8 mouse cellular contexts compared by ENCODE assay signal in the genomic region with DNA sequence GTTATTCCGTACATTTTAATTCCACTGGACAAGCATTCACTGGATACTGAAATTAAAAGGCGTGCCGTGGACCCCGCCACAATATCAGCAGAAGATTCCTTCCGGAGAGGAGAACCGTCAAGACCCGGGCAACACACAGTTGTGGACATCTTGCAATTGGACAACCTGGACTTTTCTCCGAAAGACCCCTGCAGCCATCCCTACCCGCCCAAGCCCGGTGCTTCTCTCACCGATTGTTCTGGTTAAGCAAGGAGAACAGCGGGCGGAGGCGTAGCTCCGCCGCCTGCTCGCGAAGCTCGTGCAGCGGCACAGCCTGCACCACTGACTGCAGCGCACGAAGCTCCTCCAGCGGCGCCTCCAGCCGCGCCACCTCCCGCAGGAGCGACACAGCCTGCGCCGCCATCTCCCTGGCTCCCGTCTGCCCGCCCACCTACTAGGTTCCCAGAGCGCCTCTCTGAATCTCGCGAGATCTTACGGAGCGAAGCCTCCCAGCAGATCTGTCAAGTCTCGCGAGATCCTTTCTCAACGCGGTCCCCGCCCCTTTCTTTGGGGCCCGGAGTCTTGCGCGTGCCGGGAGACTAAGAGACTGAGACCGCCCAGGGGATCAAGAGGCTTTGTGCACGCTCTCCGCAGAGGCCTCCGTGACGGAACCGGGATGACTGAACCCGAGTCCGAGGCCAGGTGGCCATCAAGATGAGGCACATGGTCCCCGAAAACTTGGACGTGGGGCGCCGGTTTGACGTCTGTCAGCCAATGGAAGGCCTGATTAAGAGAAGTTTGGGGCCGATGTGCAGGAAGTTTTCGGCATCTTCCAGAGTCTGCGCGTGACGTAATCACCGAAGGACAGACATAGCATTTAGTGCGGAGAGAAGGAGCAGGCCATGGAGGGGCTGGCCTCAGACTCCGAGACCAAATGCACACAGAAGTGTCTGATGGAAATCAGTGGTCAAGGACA. TPM values are rescaled to one million over a fixed set of nuclear protein-coding genes. Genes with fewer than 3 reads are reported as not detected.
A peak's percentile ranks its signal among the peaks of the same experiment; 100 is the strongest.
DNase-seq lines count a peak whose midpoint lies in the region; ATAC-seq and TF ChIP-seq lines count a peak whose summit lies in the region.

No protein-coding gene starts in this region.

- H3K4me2 ChIP-seq in CH12.LX (ENCODE audit: insufficient read depth, low read depth, poor library complexity, severe bottlenecking) = peak overlapping the region; percentile 66; the same call in 1 of the 2 replicates
- peak overlapping the region; percentile 63 for H3K4me2 ChIP-seq in forebrain, embryonic 11.5 days (ENCODE audit: low read depth, low read length, severe bottlenecking)
- peak overlapping the region; percentile 77 for H3K4me2 ChIP-seq in heart, embryonic 16.5 days (ENCODE audit: low read depth, low read length)
- peak overlapping the region; percentile 89 for H3K4me2 ChIP-seq in liver, embryonic 15.5 days
- peak overlapping the region; percentile 64 for H3K4me2 ChIP-seq in neural tube, embryonic 12.5 days (replicated peaks)

- TF ChIP-seq POLR2A in CH12.LX (IDR thresholded peaks at IDR 0.05; ENCODE audit: low read depth, low read length) = peak; percentile 98

- H3K27ac ChIP-seq in CH12.LX (ENCODE audit: insufficient read depth, low read depth) = peak overlapping the region; percentile 74
- peak overlapping the region; percentile 86 for H3K27ac ChIP-seq in forebrain, embryonic 11.5 days (ENCODE audit: low read depth, low read length)
- H3K27ac ChIP-seq in heart, embryonic 16.5 days (ENCODE audit: low read length) = peak overlapping the region; percentile 97
- H3K27ac ChIP-seq in liver, embryonic 15.5 days (replicated peaks) = peak overlapping the region; percentile 97
- peak overlapping the region; percentile 84; the same call in 1 of the 2 replicates for H3K27ac ChIP-seq in neural tube, embryonic 12.5 days

- H3K9me3 ChIP-seq in CH12.LX (replicated peaks; ENCODE audit: low read length) = no peaks in the 10 kb centered on the region
- no peaks in the 10 kb centered on the region for H3K9me3 ChIP-seq in forebrain, embryonic 11.5 days (ENCODE audit: control insufficient read depth, low read length)
- H3K9me3 ChIP-seq in heart, embryonic 16.5 days (replicated peaks; ENCODE audit: control insufficient read depth, low read length) = no peaks in the 10 kb centered on the region
- no peaks in the 10 kb centered on the region for H3K9me3 ChIP-seq in liver, embryonic 15.5 days (replicated peaks)
- no peaks in the 10 kb centered on the region for H3K9me3 ChIP-seq in neural tube, embryonic 12.5 days

- TF ChIP-seq EP300 in CH12.LX (IDR thresholded peaks at IDR 0.05; ENCODE audit: low read length) = no peak

- peaks cover 38% of the 10 kb centered on the region for H3K79me2 ChIP-seq in CH12.LX (replicated peaks; ENCODE audit: control insufficient read depth, extremely low read depth, insufficient read depth, poor library complexity, severe bottlenecking)

- dilution Hi-C loops in CH12.LX (cut with MboI; ENCODE audit: extremely low pct_ligation_motif_present, extremely low pct_unique_long_range_greater_than_20kb, low sequenced_read_pairs) = no loop called here

- under 1% methylated on average over 67 of the region's 67 CpGs for WGBS in forebrain, embryonic 11.5 days
- under 1% methylated on average over 67 of the region's 67 CpGs for WGBS in heart, embryonic 16.5 days
- WGBS in liver, embryonic 15.5 days (ENCODE audit: insufficient replicate concordance) = under 1% methylated on average over 67 of the region's 67 CpGs
- under 1% methylated on average over 67 of the region's 67 CpGs for WGBS in neural tube, embryonic 12.5 days

- peak; percentile 97 for ATAC-seq in forebrain, embryonic 11.5 days (replicated peaks; ENCODE audit: low FRiP score)
- ATAC-seq in heart, embryonic 16.5 days (replicated peaks; ENCODE audit: extremely low read depth, insufficient read depth, low FRiP score) = peak; percentile 98
- peak; percentile 90 for ATAC-seq in liver, embryonic 15.5 days (ENCODE audit: insufficient read depth)
- ATAC-seq in neural tube, embryonic 12.5 days (ENCODE audit: low FRiP score, low read depth) = peak; percentile 98

- in situ Hi-C loops in CH12.LX (cut with MboI; ENCODE audit: low pct_ligation_motif_present, low pct_unique_long_range_greater_than_20kb, low sequenced_read_pairs) = no loop called here

- peaks cover 14 to 29% of the 10 kb centered on the region in 2 experiments for H3K36me3 ChIP-seq in CH12.LX (replicated peaks in 1 of 2; ENCODE audit: control insufficient read depth in 1 of 2, insufficient read depth in 1 of 2, low read length in 1 of 2)
- H3K36me3 ChIP-seq in forebrain, embryonic 11.5 days (ENCODE audit: control insufficient read depth, insufficient read depth, low read length) = no peaks in the 10 kb centered on the region
- H3K36me3 ChIP-seq in heart, embryonic 16.5 days (ENCODE audit: control insufficient read depth, insufficient read depth) = peaks cover 1% of the 10 kb centered on the region; the same call in 1 of the 2 replicates
- peaks cover 18% of the 10 kb centered on the region for H3K36me3 ChIP-seq in liver, embryonic 15.5 days (replicated peaks)
- peaks cover 1% of the 10 kb centered on the region for H3K36me3 ChIP-seq in neural tube, embryonic 12.5 days

- peak overlapping the region; percentile 81 to 99 (median 93) for H3K4me3 ChIP-seq in CH12.LX (replicated peaks in 1 of 3; ENCODE audit: low read depth in 2 of 3, low read length in 2 of 3, poor library complexity in 1 of 3)
- H3K4me3 ChIP-seq in forebrain, embryonic 11.5 days (ENCODE audit: low read depth, low read length) = peak overlapping the region; percentile 90
- H3K4me3 ChIP-seq in heart, embryonic 16.5 days (ENCODE audit: low read length) = peak overlapping the region; percentile 82
- peak overlapping the region; percentile 87 for H3K4me3 ChIP-seq in liver, embryonic 15.5 days (replicated peaks)
- peak overlapping the region; percentile 87 for H3K4me3 ChIP-seq in neural tube, embryonic 12.5 days

- no peak for TF ChIP-seq RAD21 in CH12.LX (IDR thresholded peaks at IDR 0.05; ENCODE audit: low read depth, low read length)

- peak overlapping the region; percentile 95 for H3K9ac ChIP-seq in CH12.LX (ENCODE audit: insufficient read depth, low read depth)
- H3K9ac ChIP-seq in forebrain, embryonic 11.5 days (ENCODE audit: low read length) = peak overlapping the region; percentile 97
- peak overlapping the region; percentile 92 for H3K9ac ChIP-seq in heart, embryonic 16.5 days (ENCODE audit: low read length)
- peak overlapping the region; percentile 93 for H3K9ac ChIP-seq in liver, embryonic 15.5 days
- peak overlapping the region; percentile 89 for H3K9ac ChIP-seq in neural tube, embryonic 12.5 days

- no peaks in the 10 kb centered on the region for H3K27me3 ChIP-seq in CH12.LX (replicated peaks)
- peaks cover 9% of the 10 kb centered on the region for H3K27me3 ChIP-seq in forebrain, embryonic 11.5 days (ENCODE audit: control insufficient read depth, insufficient read depth, low read length)
- H3K27me3 ChIP-seq in heart, embryonic 16.5 days (ENCODE audit: control insufficient read depth, insufficient read depth, low read length) = peaks cover 8% of the 10 kb centered on the region; the same call in 1 of the 2 replicates
- H3K27me3 ChIP-seq in liver, embryonic 15.5 days = peaks cover 33% of the 10 kb centered on the region
- peaks cover 19% of the 10 kb centered on the region for H3K27me3 ChIP-seq in neural tube, embryonic 12.5 days (replicated peaks)

- TF ChIP-seq CTCF in CH12.LX (conservative IDR thresholded peaks at IDR 0.05 in 1 of 2, IDR thresholded peaks at IDR 0.05 in 1 of 2; ENCODE audit: low read depth in 2 of 2, low read length in 2 of 2) = no peak

- peaks cover 4 to 34% of the 10 kb centered on the region in 2 experiments for H3K4me1 ChIP-seq in CH12.LX (ENCODE audit: control insufficient read depth in 1 of 2, insufficient read depth in 2 of 2)
- peaks cover 7% of the 10 kb centered on the region for H3K4me1 ChIP-seq in forebrain, embryonic 11.5 days (replicated peaks; ENCODE audit: control insufficient read depth, insufficient read depth, low read length)
- H3K4me1 ChIP-seq in heart, embryonic 16.5 days (ENCODE audit: control insufficient read depth, insufficient read depth, low read length) = peaks cover 19% of the 10 kb centered on the region
- peaks cover 40% of the 10 kb centered on the region for H3K4me1 ChIP-seq in liver, embryonic 15.5 days (replicated peaks)
- H3K4me1 ChIP-seq in neural tube, embryonic 12.5 days = peaks cover 26% of the 10 kb centered on the region

- peak; percentile 99 for DNase-seq in CH12.LX (ENCODE audit: extremely low read depth)
- peak; percentile 100 for DNase-seq in c-Kit-positive CD71-positive TER-119-negative erythroid progenitor cells, embryonic 14.5 days (ENCODE audit: low read depth)
- DNase-seq in forebrain, embryonic 11.5 days (ENCODE audit: low spot score) = peak; percentile 98
- DNase-seq in kidney, postnatal 36 days = peak; percentile 95 to 97
- peak; percentile 98 for DNase-seq in telencephalon, adult 2 months (ENCODE audit: low read depth, low spot score)

RNA-seq across cellular contexts. Expression of a gene that starts 3.4 kb away (rescaled TPM):
- total RNA-seq in CH12.LX (2012; rRNA removed) (not detected in 2 replicates), CH12.LX (2014; rRNA removed) (not detected in 2 replicates)
- not detected in 2 replicates for polyA plus RNA-seq in CH12.LX (2012; ENCODE audit: insufficient read length, low read depth)
- not detected in 2 replicates for polyA plus RNA-seq in forebrain, embryonic 11.5 days (2014; fragmentation: Nextera tagmentation; extraction: Ambion mirVana)
- 0.20 and 0.32 TPM in 2 replicates for polyA plus RNA-seq in heart, embryonic 16.5 days (2015; fragmentation: Nextera tagmentation; extraction: Ambion mirVana)
- 8.2 and 8.4 TPM in 2 replicates for polyA plus RNA-seq in liver, embryonic 15.5 days (2015; fragmentation: Nextera tagmentation; extraction: Ambion mirVana)
- polyA plus RNA-seq in neural tube, embryonic 12.5 days (2016; fragmentation: Nextera tagmentation; extraction: Ambion mirVana) = not detected in 2 replicates

RNA-seq across cellular contexts. Expression of a gene that starts 4.0 kb away (rescaled TPM):
- total RNA-seq in CH12.LX (2012; rRNA removed) (27.9 and 43.8 TPM in 2 replicates), CH12.LX (2014; rRNA removed) (81.2 and 120 TPM in 2 replicates)
- 81.9 and 91.2 TPM in 2 replicates for polyA plus RNA-seq in CH12.LX (2012; ENCODE audit: insufficient read length, low read depth)
- polyA plus RNA-seq in forebrain, embryonic 11.5 days (2014; fragmentation: Nextera tagmentation; extraction: Ambion mirVana) = 117 and 127 TPM in 2 replicates
- polyA plus RNA-seq in heart, embryonic 16.5 days (2015; fragmentation: Nextera tagmentation; extraction: Ambion mirVana) = 54.0 and 57.4 TPM in 2 replicates
- polyA plus RNA-seq in liver, embryonic 15.5 days (2015; fragmentation: Nextera tagmentation; extraction: Ambion mirVana) = 67.5 and 71.5 TPM in 2 replicates
- 94.5 and 94.9 TPM in 2 replicates for polyA plus RNA-seq in neural tube, embryonic 12.5 days (2016; fragmentation: Nextera tagmentation; extraction: Ambion mirVana)

RNA-seq across cellular contexts. Expression of a gene that starts 38.0 kb away (rescaled TPM):
- total RNA-seq in CH12.LX (2012; rRNA removed) = not detected in 2 replicates
- total RNA-seq in CH12.LX (2014; rRNA removed) = not detected in 2 replicates
- polyA plus RNA-seq in CH12.LX (2012; ENCODE audit: insufficient read length, low read depth) = not detected in 2 replicates
- polyA plus RNA-seq in forebrain, embryonic 11.5 days (2014; fragmentation: Nextera tagmentation; extraction: Ambion mirVana) = not detected in 2 replicates
- not detected in 2 replicates for polyA plus RNA-seq in heart, embryonic 16.5 days (2015; fragmentation: Nextera tagmentation; extraction: Ambion mirVana)
- not detected in 2 replicates for polyA plus RNA-seq in liver, embryonic 15.5 days (2015; fragmentation: Nextera tagmentation; extraction: Ambion mirVana)
- 0.11 TPM in 1 of 2 replicates, not detected in the other for polyA plus RNA-seq in neural tube, embryonic 12.5 days (2016; fragmentation: Nextera tagmentation; extraction: Ambion mirVana)

RNA-seq across cellular contexts. Expression of a gene that starts 43.0 kb away (rescaled TPM):
- total RNA-seq in CH12.LX (2012; rRNA removed) (16.8 and 17.0 TPM in 2 replicates), CH12.LX (2014; rRNA removed) (20.5 and 25.0 TPM in 2 replicates)
- polyA plus RNA-seq in CH12.LX (2012; ENCODE audit: insufficient read length, low read depth) = 25.4 and 27.9 TPM in 2 replicates
- 4.4 and 6.5 TPM in 2 replicates for polyA plus RNA-seq in forebrain, embryonic 11.5 days (2014; fragmentation: Nextera tagmentation; extraction: Ambion mirVana)
- polyA plus RNA-seq in heart, embryonic 16.5 days (2015; fragmentation: Nextera tagmentation; extraction: Ambion mirVana) = 2.1 and 2.6 TPM in 2 replicates
- polyA plus RNA-seq in liver, embryonic 15.5 days (2015; fragmentation: Nextera tagmentation; extraction: Ambion mirVana) = 1.5 and 1.8 TPM in 2 replicates
- polyA plus RNA-seq in neural tube, embryonic 12.5 days (2016; fragmentation: Nextera tagmentation; extraction: Ambion mirVana) = 1.1 and 1.3 TPM in 2 replicates

RNA-seq across cellular contexts. Expression of a gene that starts 44.7 kb away (rescaled TPM):
- total RNA-seq in CH12.LX (2012; rRNA removed) (36.7 and 42.9 TPM in 2 replicates), CH12.LX (2014; rRNA removed) (67.8 and 76.4 TPM in 2 replicates)
- 61.2 and 62.4 TPM in 2 replicates for polyA plus RNA-seq in CH12.LX (2012; ENCODE audit: insufficient read length, low read depth)
- polyA plus RNA-seq in forebrain, embryonic 11.5 days (2014; fragmentation: Nextera tagmentation; extraction: Ambion mirVana) = 81.2 and 82.4 TPM in 2 replicates
- polyA plus RNA-seq in heart, embryonic 16.5 days (2015; fragmentation: Nextera tagmentation; extraction: Ambion mirVana) = 64.5 and 71.1 TPM in 2 replicates
- 57.5 and 60.5 TPM in 2 replicates for polyA plus RNA-seq in liver, embryonic 15.5 days (2015; fragmentation: Nextera tagmentation; extraction: Ambion mirVana)
- polyA plus RNA-seq in neural tube, embryonic 12.5 days (2016; fragmentation: Nextera tagmentation; extraction: Ambion mirVana) = 72.1 and 79.0 TPM in 2 replicates

Comparison
In these comparisons a context has a peak if more than half of its experiments do, and no peak if none do; other contexts are left out.
1. Peak in every context shown above with its lines: DNase-seq, ATAC-seq, H3K4me3 ChIP-seq and H3K27ac ChIP-seq.